Mouse (Mus musculus) lung, adult 2 months (tissue): ENCODE measurements around the gene Chil3. TPM values are rescaled to one million over a fixed set of nuclear protein-coding genes. Genes with fewer than 3 reads are reported as not detected.
"Not testable (repeated sequence)": the region's sequence is repeated elsewhere in the genome, so short reads cannot be mapped to it uniquely, and the experiment has no call there.

ENCODE experiments used
- DNase-seq: peaks from one replicate; pipeline ENCODE4 v3.0.0; 2022
- H3K4me1 ChIP-seq: fragments of 200-500 bp; 2 replicates; pipeline ENCODE4 v1.6.1; 2011; ENCODE audit warnings: low read length; ENCODE audit not compliant: control insufficient read depth, insufficient read depth
- H3K4me3 ChIP-seq: fragments of 200-500 bp; replicated peaks from 2 replicates; pipeline ENCODE3; 2011; ENCODE audit warnings: low read depth, mild to moderate bottlenecking, control low read depth, low read length; ENCODE audit errors: extremely low read depth
- CTCF ChIP-seq: fragments of 200-500 bp; IDR thresholded peaks from 2 replicates; pipeline ENCODE4 v1.5.1; 2011; ENCODE audit warnings: mild to moderate bottlenecking, low read length, control low read depth; ENCODE audit not compliant: insufficient read depth
- POLR2A ChIP-seq: fragments of 200-500 bp; IDR thresholded peaks from 2 replicates; pipeline ENCODE4 v1.6.1; 2011; ENCODE audit warnings: low read depth, mild to moderate bottlenecking, control low read depth, low read length, borderline replicate concordance; ENCODE audit errors: extremely low read depth
- WGBS: fragments of 180-500 bp; shearing (Covaris S2); methylation state at CpG from one replicate; pipeline ENCODE4 v1.1.7; 2018; 5-methylcytosine and 5-hydroxymethylcytosine counted together
- polyA plus RNA-seq: library from polyadenylated mRNA; depleted of rRNA; stranded (reverse); fragments of >200 nt; gene quantifications from 2 replicates; pipeline ENCODE4 v1.2.3, GENCODE M21; 2012; rRNA removed

The Chil3 gene
- 206 and 281 TPM in 2 replicates for polyA plus RNA-seq

- TF ChIP-seq POLR2A (peak; percentile 16; the same call in 1 of the 2 replicates), CTCF (no peak)
- WGBS, result 71% methylated on average over 3 of the region's 3 CpGs
- H3K4me3 ChIP-seq, result no peak within 1 kb of the TSS
- H3K4me1 ChIP-seq, result no peaks in the 10 kb centered on the region
- DNase-seq, result no peak
Observed at GRCm38 (mm10) chr3:106167464-106167863, at the start of gene Chil3. Gene Chil3 (minus strand): TSS chr3:106167564.

- not testable (repeated sequence) for H3K4me3 ChIP-seq, DNase-seq, H3K4me1 ChIP-seq
- 37% methylated on average over 1 of the region's 1 CpGs for WGBS
Observed at GRCm38 (mm10) chr3:106198030-106198429, 30.7 kb upstream of the Chil3 start.

- WGBS, result 63% methylated on average over 2 of the region's 2 CpGs
- not testable (repeated sequence) for H3K4me1 ChIP-seq, H3K4me3 ChIP-seq, DNase-seq
Observed at GRCm38 (mm10) chr3:106197246-106197645, 29.9 kb upstream of the Chil3 start.

GRCm38 (mm10) chr3:106196276-106196675, 28.9 kb upstream of the Chil3 start:
- Histone ChIP-seq H3K4me1 (no peaks in the 10 kb centered on the region), H3K4me3 (no peak overlapping the region)
- TF ChIP-seq POLR2A, result no peak
- no peak for TF ChIP-seq CTCF

GRCm38 (mm10) chr3:106195486-106195885, 28.1 kb upstream of the Chil3 start:
- WGBS, result 88% methylated on average over 12 of the region's 12 CpGs
- no peaks in the 10 kb centered on the region for H3K4me1 ChIP-seq
- TF ChIP-seq CTCF (no peak), POLR2A (no peak)

More at GRCm38 (mm10) chr3:106196276-106196675, 28.9 kb upstream of the Chil3 start:
- DNase-seq, result no peak

GRCm38 (mm10) chr3:106187991-106188390, 20.6 kb upstream of the Chil3 start:
- DNase-seq, result no peak

More at GRCm38 (mm10) chr3:106195486-106195885, 28.1 kb upstream of the Chil3 start:
- H3K4me3 ChIP-seq, result no peak overlapping the region
- DNase-seq, result no peak

GRCm38 (mm10) chr3:106177509-106178189, 10.3 kb upstream of the Chil3 start:
- TF ChIP-seq POLR2A (no peak), CTCF (no peak)
- no peak overlapping the region for H3K4me3 ChIP-seq
- WGBS, result 87% methylated on average over 13 of the region's 13 CpGs
- no peaks in the 10 kb centered on the region for H3K4me1 ChIP-seq
- no peak for DNase-seq

More at GRCm38 (mm10) chr3:106187991-106188390, 20.6 kb upstream of the Chil3 start:
- TF ChIP-seq POLR2A, result no peak
- no peak for TF ChIP-seq CTCF
- no peaks in the 10 kb centered on the region for H3K4me1 ChIP-seq
- WGBS, result 71% methylated on average over 2 of the region's 2 CpGs
- no peak overlapping the region for H3K4me3 ChIP-seq

GRCm38 (mm10) chr3:106174971-106175370, 7.6 kb upstream of the Chil3 start:
- WGBS, result 30% methylated on average over 2 of the region's 2 CpGs
- not testable (repeated sequence) for DNase-seq, H3K4me3 ChIP-seq, H3K4me1 ChIP-seq

GRCm38 (mm10) chr3:106172506-106172905, 5.1 kb upstream of the Chil3 start:
- 51% methylated on average over 2 of the region's 2 CpGs for WGBS
- H3K4me1 ChIP-seq, DNase-seq, H3K4me3 ChIP-seq: not testable (repeated sequence)

- no peak overlapping the region for H3K4me3 ChIP-seq
- WGBS, result 84% methylated on average over 1 of the region's 1 CpGs
Observed at GRCm38 (mm10) chr3:106171135-106171731, 3.9 kb upstream of the Chil3 start.

More at GRCm38 (mm10) chr3:106171135-106171731, 3.9 kb upstream of the Chil3 start:
- H3K4me1 ChIP-seq, result no peaks in the 10 kb centered on the region
- DNase-seq, result no peak
- TF ChIP-seq POLR2A (no peak), CTCF (no peak)
